Mouse (Mus musculus) kidney, embryonic 16.5 days (tissue): Measurements from ENCODE around the gene Gtf3c1. TPM values are rescaled to one million over a fixed set of nuclear protein-coding genes. Genes with fewer than 3 reads are reported as not detected.

Experiments
- ATAC-seq: fragments of 200-750 bp; cut with Nextera tagmentation; 2 replicates; pipeline ENCODE4 v1.8.0; 2017; ENCODE audit warnings: moderate TSS enrichment; ENCODE audit not compliant: low FRiP score, low TSS enrichment
- H3K27ac ChIP-seq: fragments of 300-500 bp; sonication (generic); 2 replicates; pipeline ENCODE4 v1.5.1; 2014; ENCODE audit warnings: low read length
- H3K27me3 ChIP-seq: fragments of 300-500 bp; sonication (generic); 2 replicates; pipeline ENCODE4 v1.6.1; 2014; ENCODE audit warnings: low read length, control low read depth, mixed read lengths; ENCODE audit not compliant: insufficient read depth
- H3K36me3 ChIP-seq: fragments of 300-500 bp; sonication (generic); 2 replicates; pipeline ENCODE4 v1.6.1; 2014; ENCODE audit warnings: low read length, control low read depth, mixed read lengths; ENCODE audit not compliant: insufficient read depth
- H3K4me1 ChIP-seq: fragments of 300-500 bp; sonication (generic); 2 replicates; pipeline ENCODE4 v1.6.1; 2014; ENCODE audit warnings: low read length, control low read depth, mixed read lengths; ENCODE audit not compliant: insufficient read depth
- H3K4me2 ChIP-seq: fragments of 300-500 bp; sonication (generic); replicated peaks from 2 replicates; pipeline ENCODE4 v1.6.1; 2014; ENCODE audit warnings: low read depth, low read length
- H3K4me3 ChIP-seq: fragments of 300-500 bp; sonication (generic); 2 replicates; pipeline ENCODE4 v1.5.1; 2014; ENCODE audit warnings: mild to moderate bottlenecking, low read length
- H3K9ac ChIP-seq: fragments of 300-500 bp; sonication (generic); replicated peaks from 2 replicates; pipeline ENCODE4 v1.6.1; 2014; ENCODE audit warnings: low read length
- H3K9me3 ChIP-seq: fragments of 300-500 bp; sonication (generic); 2 replicates; pipeline ENCODE4 v1.6.1; 2016; ENCODE audit warnings: low read length, control low read depth
- WGBS: fragments of 180-500 bp; shearing (Covaris S2); extraction: QIAGEN DNeasy Blood & Tissue Kit; methylation state at CpG from one replicate; pipeline ENCODE4 v1.1.7; 2014; 5-methylcytosine and 5-hydroxymethylcytosine counted together
- polyA plus RNA-seq: library from polyadenylated mRNA; unstranded; fragments of >200 nt; fragmentation: Nextera tagmentation; extraction: Ambion mirVana; gene quantifications from 2 replicates; pipeline ENCODE4 v1.2.1, GENCODE M21; 2015

Gtf3c1 gene
- polyA plus RNA-seq, 1 experiment from 2014 or later, result 31.5 TPM

DNA sequence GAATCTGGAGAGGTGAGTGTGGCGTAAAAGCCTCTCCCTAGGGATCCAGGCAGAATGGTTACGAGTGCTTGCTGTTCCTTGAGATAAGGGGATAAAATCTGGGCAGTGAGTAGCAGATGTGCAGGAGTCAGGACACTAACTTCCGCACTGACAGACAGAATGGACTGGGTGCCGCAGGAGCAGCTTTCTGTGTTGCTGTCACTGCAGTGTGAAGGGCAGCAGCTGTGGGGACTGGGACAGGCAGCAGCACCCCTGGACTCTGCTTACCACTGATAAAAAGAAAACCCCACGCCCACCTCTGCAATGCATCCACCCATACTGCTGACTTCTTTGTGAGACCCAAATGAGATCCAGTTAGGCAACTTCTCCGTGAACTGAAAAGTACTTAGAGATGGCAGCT, 36.7 kb downstream of the Gtf3c1 start:
- H3K4me3 ChIP-seq, result no peak overlapping the region
- H3K4me2 ChIP-seq, result no peak overlapping the region
- ATAC-seq, result no peak
- 84% methylated on average over 6 of the region's 6 CpGs for WGBS
- peaks cover 94% of the 10 kb centered on the region for H3K36me3 ChIP-seq
- no peaks in the 10 kb centered on the region for H3K4me1 ChIP-seq
- H3K27me3 ChIP-seq, result no peaks in the 10 kb centered on the region
- H3K9ac ChIP-seq, result no peak overlapping the region
- no peak overlapping the region for H3K27ac ChIP-seq
- no peaks in the 10 kb centered on the region for H3K9me3 ChIP-seq

GRCm38 (mm10) chr7:125663654-125664053, 43.9 kb downstream of the Gtf3c1 start:
- no peak overlapping the region for H3K9ac ChIP-seq
- no peak overlapping the region for H3K4me2 ChIP-seq
- no peaks in the 10 kb centered on the region for H3K4me1 ChIP-seq
- WGBS, result 79% methylated on average over 3 of the region's 3 CpGs
- H3K9me3 ChIP-seq, result no peaks in the 10 kb centered on the region
- no peak overlapping the region for H3K4me3 ChIP-seq
- peaks cover 74% of the 10 kb centered on the region for H3K36me3 ChIP-seq
- ATAC-seq, result no peak
- H3K27ac ChIP-seq, result no peak overlapping the region
- no peaks in the 10 kb centered on the region for H3K27me3 ChIP-seq

DNA sequence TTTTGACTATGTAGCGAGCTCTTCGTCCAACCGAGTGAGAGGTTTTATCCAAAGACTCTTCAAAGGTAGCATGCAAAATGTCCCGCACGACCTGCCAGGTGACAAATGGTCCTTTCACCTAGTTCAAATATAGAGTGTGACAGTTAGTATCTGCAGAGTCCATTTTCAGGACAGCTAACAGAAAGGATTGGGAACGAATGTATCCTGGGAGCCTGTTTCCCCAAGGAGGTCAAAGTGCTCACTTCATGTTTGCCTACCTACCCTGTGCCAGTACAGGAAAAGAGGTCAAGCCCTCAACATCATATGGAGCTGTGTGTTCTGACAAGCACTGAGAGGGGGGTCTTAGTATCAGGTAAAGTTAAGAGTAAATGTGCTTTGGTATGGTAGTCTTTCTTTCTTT, 50.1 kb downstream of the Gtf3c1 start:
- Histone ChIP-seq H3K4me2 (no peak overlapping the region), H3K27ac (no peak overlapping the region), H3K36me3 (peaks cover 87% of the 10 kb centered on the region), H3K27me3 (no peaks in the 10 kb centered on the region), H3K4me1 (no peaks in the 10 kb centered on the region), H3K4me3 (no peak overlapping the region), H3K9me3 (no peaks in the 10 kb centered on the region), H3K9ac (no peak overlapping the region)
- WGBS, result 92% methylated on average over 6 of the region's 6 CpGs
- no peak for ATAC-seq

DNA sequence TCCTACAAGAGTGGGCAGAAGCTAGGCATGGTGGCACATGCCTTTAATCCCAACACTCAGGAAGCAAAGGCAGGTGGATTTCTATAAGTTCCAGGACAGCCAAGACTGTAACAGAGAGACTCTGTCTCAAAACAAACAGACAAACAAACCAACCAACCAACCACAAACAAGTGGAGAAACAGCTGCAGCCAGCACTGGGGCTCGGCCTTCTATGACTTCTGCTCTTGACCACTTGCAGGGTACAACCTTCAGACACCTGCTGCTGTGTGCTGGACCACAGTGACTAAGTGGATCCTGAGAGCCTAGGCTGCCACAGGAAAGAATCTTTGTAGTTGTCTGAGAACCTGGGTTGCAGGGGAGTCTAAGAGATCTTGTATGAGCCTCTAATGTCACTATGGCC, 58.6 kb downstream of the Gtf3c1 start:
- H3K27ac ChIP-seq, result no peak overlapping the region
- no peak for ATAC-seq
- WGBS, result 83% methylated on average over 1 of the region's 1 CpGs

GRCm38 (mm10) chr7:125645413-125645812, 62.2 kb downstream of the Gtf3c1 start:
- Histone ChIP-seq H3K36me3 (peaks cover 89% of the 10 kb centered on the region), H3K4me3 (no peak overlapping the region), H3K4me2 (no peak overlapping the region), H3K4me1 (no peaks in the 10 kb centered on the region), H3K9me3 (no peaks in the 10 kb centered on the region), H3K27me3 (no peaks in the 10 kb centered on the region), H3K9ac (no peak overlapping the region), H3K27ac (no peak overlapping the region)
- ATAC-seq, result no peak
- WGBS, result 95% methylated on average over 7 of the region's 7 CpGs

More for the DNA sequence above, 58.6 kb downstream of the Gtf3c1 start:
- Histone ChIP-seq H3K4me2 (no peak overlapping the region), H3K36me3 (peaks cover 93% of the 10 kb centered on the region), H3K4me1 (no peaks in the 10 kb centered on the region), H3K4me3 (no peak overlapping the region), H3K9me3 (no peaks in the 10 kb centered on the region), H3K9ac (no peak overlapping the region), H3K27me3 (no peaks in the 10 kb centered on the region)

DNA sequence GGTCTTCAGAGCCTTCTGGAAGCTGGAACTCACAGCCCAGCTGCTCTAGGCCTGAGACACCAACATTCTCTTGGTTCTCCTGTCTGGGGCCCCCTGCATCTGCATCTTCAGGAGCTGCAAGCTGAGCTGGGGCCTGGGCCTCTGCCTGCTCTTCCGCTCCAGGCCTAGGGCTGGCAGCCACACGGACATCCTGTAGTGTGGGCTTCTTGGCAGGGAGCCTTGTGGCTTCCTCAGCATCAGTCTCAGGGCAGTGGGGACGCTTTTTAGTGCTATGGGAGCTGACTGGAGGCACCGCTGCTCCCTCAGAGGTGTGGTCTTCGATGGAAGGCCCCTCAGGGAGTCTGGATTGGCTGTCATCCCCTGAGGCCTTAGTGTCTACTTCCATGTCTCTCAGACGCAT, 63.7 kb downstream of the Gtf3c1 start:
- ATAC-seq, result no peak
- Histone ChIP-seq H3K4me3 (no peak overlapping the region), H3K36me3 (peaks cover 82% of the 10 kb centered on the region), H3K4me2 (no peak overlapping the region), H3K27ac (no peak overlapping the region), H3K27me3 (no peaks in the 10 kb centered on the region), H3K9ac (no peak overlapping the region), H3K4me1 (no peaks in the 10 kb centered on the region), H3K9me3 (no peaks in the 10 kb centered on the region)
- 80% methylated on average over 6 of the region's 6 CpGs for WGBS

DNA sequence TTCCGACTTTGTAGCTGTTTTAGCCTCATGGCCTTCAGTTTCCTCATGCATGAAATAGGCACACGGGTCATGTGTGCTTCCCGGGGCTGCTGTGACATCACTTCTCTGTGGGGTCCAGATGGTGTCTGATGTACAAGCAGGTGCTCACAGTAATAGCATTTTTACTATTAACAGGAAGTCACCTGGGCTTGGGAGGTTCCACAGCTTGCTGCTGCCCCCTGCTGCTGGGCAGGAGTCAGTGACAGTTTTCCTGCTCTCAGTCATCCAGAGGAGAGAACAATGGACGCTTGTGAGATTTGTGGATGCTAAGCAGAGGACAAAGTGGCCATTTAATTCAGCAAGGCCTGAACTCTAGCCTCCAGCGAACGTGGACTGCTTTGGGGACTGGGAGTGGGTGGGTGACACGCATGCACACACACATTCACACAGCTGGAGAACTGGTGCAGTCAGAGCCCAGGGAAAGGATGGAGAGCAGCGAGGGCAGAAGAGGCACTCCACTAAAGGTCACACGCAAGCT, 68.7 kb downstream of the Gtf3c1 start:
- no peak overlapping the region for H3K9ac ChIP-seq
- no peak overlapping the region for H3K4me3 ChIP-seq
- no peak overlapping the region for H3K4me2 ChIP-seq
- no peaks in the 10 kb centered on the region for H3K27me3 ChIP-seq
- no peak overlapping the region for H3K27ac ChIP-seq
- no peaks in the 10 kb centered on the region for H3K9me3 ChIP-seq
- ATAC-seq, result peak; percentile 25
- peaks cover 34% of the 10 kb centered on the region for H3K36me3 ChIP-seq
- H3K4me1 ChIP-seq, result no peaks in the 10 kb centered on the region
- WGBS, result 38% methylated on average over 9 of the region's 9 CpGs

DNA sequence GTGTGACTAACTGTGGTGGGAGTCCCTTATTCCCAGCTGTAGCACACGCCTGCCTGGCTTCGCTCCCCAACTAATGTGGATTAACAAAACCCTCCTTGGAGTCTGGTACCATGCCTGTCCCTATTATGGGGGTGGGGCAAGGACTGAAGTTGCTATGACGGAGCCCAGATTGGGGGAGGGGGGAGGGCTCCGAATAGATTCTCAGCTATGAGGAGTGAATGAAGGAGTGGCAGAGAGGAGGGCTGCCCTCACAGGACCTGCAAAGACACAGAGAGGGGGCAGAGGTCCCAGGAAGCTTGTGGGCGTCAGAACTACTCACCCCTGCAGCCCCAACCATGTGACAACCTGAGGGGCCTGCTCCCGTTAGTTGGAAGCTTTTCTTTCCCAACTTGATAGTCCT, 69.2 kb downstream of the Gtf3c1 start:
- Histone ChIP-seq H3K4me2 (no peak overlapping the region), H3K9me3 (no peaks in the 10 kb centered on the region), H3K9ac (no peak overlapping the region), H3K27me3 (no peaks in the 10 kb centered on the region), H3K4me1 (no peaks in the 10 kb centered on the region), H3K27ac (no peak overlapping the region), H3K4me3 (no peak overlapping the region), H3K36me3 (peaks cover 29% of the 10 kb centered on the region)
- ATAC-seq, result no peak
- 64% methylated on average over 6 of the region's 6 CpGs for WGBS

DNA sequence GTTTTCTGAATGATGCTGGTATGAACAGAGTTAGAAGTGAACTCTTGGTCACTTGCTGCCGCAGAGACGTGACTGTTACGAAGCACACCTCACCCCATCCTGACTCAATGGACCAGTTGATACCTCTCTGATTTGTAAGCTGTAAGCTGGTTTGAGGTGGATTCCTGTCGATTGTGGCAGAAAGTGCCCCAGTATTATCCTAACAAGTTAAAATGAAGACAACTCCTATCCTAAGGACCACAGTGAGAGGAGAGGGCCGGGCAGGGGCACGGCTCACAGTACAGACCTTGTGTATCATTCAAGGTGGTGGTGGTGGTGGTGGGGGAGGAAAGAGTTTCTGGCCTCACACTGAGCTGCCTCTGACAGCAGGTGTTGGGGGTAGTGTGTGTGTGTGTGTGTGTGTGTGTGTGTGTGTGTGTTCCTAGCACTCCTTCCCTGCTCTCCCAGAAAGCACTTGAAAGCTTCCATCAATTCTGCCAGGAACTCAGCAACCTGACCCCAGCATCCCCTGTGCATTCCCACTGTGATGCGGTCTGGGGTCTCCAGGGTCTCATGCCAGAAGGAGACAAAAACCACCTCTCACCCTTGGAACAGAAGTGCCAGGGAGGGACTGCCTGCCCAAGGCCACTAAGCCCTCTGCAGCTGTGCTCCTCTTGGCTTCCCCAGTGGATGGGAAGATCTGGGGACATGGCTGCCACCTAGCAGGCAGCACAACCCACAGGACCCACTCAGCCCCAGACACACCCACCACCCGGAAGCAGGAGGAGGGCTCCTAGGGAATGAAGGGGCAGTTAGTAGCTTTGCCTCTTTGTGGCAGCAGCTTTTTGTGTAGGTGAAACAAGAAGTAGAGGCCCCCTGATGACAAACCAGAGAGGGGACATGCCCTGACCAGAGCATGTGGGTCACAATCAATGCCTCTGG, 70.1 kb downstream of the Gtf3c1 start:
- no peak overlapping the region for H3K27ac ChIP-seq
- H3K4me3 ChIP-seq, result no peak overlapping the region
- H3K9me3 ChIP-seq, result no peaks in the 10 kb centered on the region
- H3K36me3 ChIP-seq, result peaks cover 22% of the 10 kb centered on the region
- H3K4me1 ChIP-seq, result peaks cover 3% of the 10 kb centered on the region
- no peak overlapping the region for H3K9ac ChIP-seq
- no peaks in the 10 kb centered on the region for H3K27me3 ChIP-seq
- H3K4me2 ChIP-seq, result no peak overlapping the region
- ATAC-seq, result no peak
- WGBS, result 79% methylated on average over 8 of the region's 8 CpGs

DNA sequence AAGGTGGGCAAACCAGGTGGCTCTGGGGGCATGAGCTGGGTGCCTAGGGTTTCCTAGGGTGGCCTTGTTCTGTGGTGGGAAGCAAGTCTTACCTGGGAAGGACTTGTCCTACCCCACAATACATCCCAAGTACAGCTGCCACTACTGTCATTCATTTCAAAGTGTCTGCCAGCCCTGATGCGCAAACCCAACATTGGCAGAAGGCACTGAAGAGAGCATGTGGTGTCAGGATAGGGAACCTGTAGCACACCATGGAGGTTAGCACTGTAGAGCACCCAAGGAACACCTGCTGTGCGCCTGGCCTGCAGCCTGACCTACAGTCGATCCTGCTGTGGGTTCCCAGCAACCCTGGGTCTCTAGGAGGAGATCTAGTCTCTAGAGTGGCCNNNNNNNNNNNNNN, 76.6 kb downstream of the Gtf3c1 start:
- H3K27ac ChIP-seq, result no peak overlapping the region
- H3K36me3 ChIP-seq, result no peaks in the 10 kb centered on the region
- H3K4me1 ChIP-seq, result peaks cover 11% of the 10 kb centered on the region
- 98% methylated on average over 3 of the region's 3 CpGs for WGBS
- H3K9ac ChIP-seq, result no peak overlapping the region
- H3K27me3 ChIP-seq, result no peaks in the 10 kb centered on the region
- ATAC-seq, result no peak
- 0 out of 2 replicates have a peak, but pooled peaks cover 7% of the 10 kb centered on the region for H3K9me3 ChIP-seq
- H3K4me3 ChIP-seq, result no peak overlapping the region
- no peak overlapping the region for H3K4me2 ChIP-seq
